9 mouse cellular contexts compared by ENCODE assay signal in genomic region chr6:37442781-37443180, GRCm38 (mm10). TPM values are rescaled to one million over a fixed set of nuclear protein-coding genes. Genes with fewer than 3 reads are reported as not detected.
DNase-seq lines count a peak whose midpoint lies in the region; ATAC-seq and TF ChIP-seq lines count a peak whose summit lies in the region.
"Had no signal": no experiment of that assay in that cellular context is flagged by ENCODE, and none has a peak within 500 bp of the region (broad histone marks: within the 10 kb centered on the region; RNA-seq: fewer than 3 reads in every experiment).

No protein-coding gene starts in this region.

- peak overlapping the region; percentile 66 for H3K4me2 ChIP-seq in heart, embryonic 16.5 days (ENCODE audit: low read depth, low read length)
- H3K4me2 ChIP-seq in liver, postnatal 0 days (ENCODE audit: low read depth, low read length), result peak overlapping the region; percentile 87

- TF ChIP-seq EP300 in liver, postnatal 0 days (IDR thresholded peaks at IDR 0.05; ENCODE audit: low read depth), result no peak

- no peak for ATAC-seq in heart, embryonic 16.5 days (replicated peaks; ENCODE audit: extremely low read depth, insufficient read depth, low FRiP score)
- ATAC-seq in liver, postnatal 0 days, result no peak

- 46% methylated on average over 4 of the region's 4 CpGs for whole genome bisulfite sequencing in heart, embryonic 10.5 days
- WGBS in bone marrow, adult 2 months, result 47% methylated on average over 4 of the region's 4 CpGs
- 46% methylated on average over 4 of the region's 4 CpGs for WGBS in heart, embryonic 16.5 days
- WGBS in liver, postnatal 0 days (ENCODE audit: insufficient replicate concordance), result 42% methylated on average over 4 of the region's 4 CpGs

- no peak for TF ChIP-seq POLR2A in bone marrow, adult 2 months (IDR thresholded peaks at IDR 0.05; ENCODE audit: borderline replicate concordance, control insufficient read depth, low read depth, low read length)

- H3K9ac ChIP-seq in heart, embryonic 16.5 days (ENCODE audit: low read length), result peak overlapping the region; percentile 72
- no peak overlapping the region for H3K9ac ChIP-seq in liver, postnatal 0 days (replicated peaks)

- intact Hi-C loops in heart, postnatal 25 days (cut with DNase I), result no loop called here
- intact Hi-C loops in left cerebral cortex, postnatal 10 days (cut with DNase I), result loop anchor here (5.0 kb wide), 1 partner anchor 70 kb away; no protein-coding TSS in a partner anchor

- H3K36me3 ChIP-seq in heart, embryonic 10.5 days, result peaks cover 4% of the 10 kb centered on the region; the same call in 1 of the 2 replicates
- no peaks in the 10 kb centered on the region for H3K36me3 ChIP-seq in heart, embryonic 16.5 days (ENCODE audit: control insufficient read depth, insufficient read depth)
- H3K36me3 ChIP-seq in liver, postnatal 0 days (replicated peaks; ENCODE audit: insufficient read depth, low read length), result no peaks in the 10 kb centered on the region

- no peaks in the 10 kb centered on the region for H3K27me3 ChIP-seq in heart, embryonic 10.5 days (ENCODE audit: insufficient read depth, poor library complexity, severe bottlenecking)
- H3K27me3 ChIP-seq in heart, embryonic 16.5 days (ENCODE audit: control insufficient read depth, insufficient read depth, low read length), result no peaks in the 10 kb centered on the region
- H3K27me3 ChIP-seq in liver, postnatal 0 days (ENCODE audit: insufficient read depth, low read length), result no peaks in the 10 kb centered on the region

- peaks cover 27% of the 10 kb centered on the region for H3K4me1 ChIP-seq in heart, embryonic 10.5 days
- no peaks in the 10 kb centered on the region; the same call in 1 of the 2 replicates for H3K4me1 ChIP-seq in bone marrow, adult 2 months (ENCODE audit: control insufficient read depth, insufficient read depth, low read length)
- peaks cover 17% of the 10 kb centered on the region for H3K4me1 ChIP-seq in heart, embryonic 16.5 days (ENCODE audit: control insufficient read depth, insufficient read depth, low read length)
- peaks cover 12% of the 10 kb centered on the region for H3K4me1 ChIP-seq in liver, postnatal 0 days (ENCODE audit: insufficient read depth)

- peak overlapping the region; percentile 96 for H3K4me3 ChIP-seq in heart, embryonic 10.5 days
- peak overlapping the region; percentile 57 for H3K4me3 ChIP-seq in bone marrow, adult 2 months (replicated peaks; ENCODE audit: control insufficient read depth, low read depth, low read length)
- peak overlapping the region; percentile 51 for H3K4me3 ChIP-seq in heart, embryonic 16.5 days (ENCODE audit: low read length)
- H3K4me3 ChIP-seq in liver, postnatal 0 days (ENCODE audit: low read depth, low read length), result peak overlapping the region; percentile 69

- H3K27ac ChIP-seq in heart, embryonic 10.5 days, result peak overlapping the region; percentile 97
- no peak overlapping the region for H3K27ac ChIP-seq in bone marrow, adult 2 months (ENCODE audit: control insufficient read depth, insufficient read depth, low read depth, low read length, poor library complexity)
- peak overlapping the region; percentile 87 for H3K27ac ChIP-seq in heart, embryonic 16.5 days (ENCODE audit: low read length)
- peak overlapping the region; percentile 49; the same call in 1 of the 2 replicates for H3K27ac ChIP-seq in liver, postnatal 0 days (ENCODE audit: low read depth)

- TF ChIP-seq CTCF in bone marrow, adult 2 months (IDR thresholded peaks at IDR 0.05; ENCODE audit: control insufficient read depth, insufficient read depth, low read length), result no peak
- no peak for TF ChIP-seq CTCF in liver, postnatal 0 days (IDR thresholded peaks at IDR 0.05; ENCODE audit: low read depth)

- H3K9me3 ChIP-seq in heart, embryonic 10.5 days, result no peaks in the 10 kb centered on the region; the same call in 1 of the 2 replicates
- H3K9me3 ChIP-seq in heart, embryonic 16.5 days (replicated peaks; ENCODE audit: control insufficient read depth, low read length), result no peaks in the 10 kb centered on the region; the same call in 1 of the 2 replicates
- no peaks in the 10 kb centered on the region for H3K9me3 ChIP-seq in liver, postnatal 0 days (ENCODE audit: low read length)

- DNase-seq in heart, embryonic 10.5 days (ENCODE audit: low spot score), result no peak
- DNase-seq in heart, postnatal 25 days (ENCODE audit: low spot score), result no peak
- no peak for DNase-seq in liver, postnatal 0 days
- DNase-seq in gastrocnemius, adult 8-10 months (ENCODE audit: low spot score in 2 of 2), result no peak
- DNase-seq in left cerebral cortex, postnatal 10 days (ENCODE audit: extremely low spot score in 1 of 2, low spot score in 2 of 2), result no peak
- no peak for DNase-seq in spleen, postnatal 14 days (ENCODE audit: low spot score in 2 of 2)

RNA-seq across cellular contexts. Expression of gene Creb3l2, which starts 0.8 kb away (rescaled TPM):
- 33.5 and 36.3 TPM in 2 replicates for polyA plus RNA-seq in heart, embryonic 10.5 days (2016; fragmentation: Nextera tagmentation; extraction: Ambion mirVana)
- 10 to 100 TPM; 23.9 to 28.5 TPM for total RNA-seq in heart, postnatal 25 days (2021)
- 3.2 and 8.2 TPM in 2 replicates for polyA plus RNA-seq in bone marrow, adult 2 months (2011; ENCODE audit: insufficient read depth, insufficient read length, low replicate concordance, missing spikeins)
- polyA plus RNA-seq in heart, embryonic 16.5 days (2015; fragmentation: Nextera tagmentation; extraction: Ambion mirVana), result 28.0 and 28.2 TPM in 2 replicates
- 2.1 TPM in 2 replicates for polyA plus RNA-seq in liver, postnatal 0 days (2015; fragmentation: Nextera tagmentation; extraction: Ambion mirVana)
- 10 to 100 TPM in 3 of 4 experiments, 1 to 10 TPM in 1; 10.0 to 13.7 (median 11.1) TPM for total RNA-seq in gastrocnemius, adult 8-10 months (2022)
- total RNA-seq in left cerebral cortex, postnatal 10 days (2021), result 1 to 10 TPM; 5.1 to 5.6 TPM
- total RNA-seq: MEL had no signal
